Mouse (Mus musculus) megakaryocyte, embryonic 14.5 days (primary cell): ENCODE data around the gene Gm43951.

Source experiments
- FLI1 ChIP-seq: IDR thresholded peaks from 2 replicates; pipeline ENCODE4 v1.6.1; 2012; ENCODE audit warnings: low read length, inconsistent platforms, mixed read lengths
- GATA1 ChIP-seq: IDR thresholded peaks from 3 replicates; pipeline ENCODE4 v1.6.1; 2012; ENCODE audit warnings: mixed read lengths, low read length, inconsistent platforms, borderline replicate concordance

DNA sequence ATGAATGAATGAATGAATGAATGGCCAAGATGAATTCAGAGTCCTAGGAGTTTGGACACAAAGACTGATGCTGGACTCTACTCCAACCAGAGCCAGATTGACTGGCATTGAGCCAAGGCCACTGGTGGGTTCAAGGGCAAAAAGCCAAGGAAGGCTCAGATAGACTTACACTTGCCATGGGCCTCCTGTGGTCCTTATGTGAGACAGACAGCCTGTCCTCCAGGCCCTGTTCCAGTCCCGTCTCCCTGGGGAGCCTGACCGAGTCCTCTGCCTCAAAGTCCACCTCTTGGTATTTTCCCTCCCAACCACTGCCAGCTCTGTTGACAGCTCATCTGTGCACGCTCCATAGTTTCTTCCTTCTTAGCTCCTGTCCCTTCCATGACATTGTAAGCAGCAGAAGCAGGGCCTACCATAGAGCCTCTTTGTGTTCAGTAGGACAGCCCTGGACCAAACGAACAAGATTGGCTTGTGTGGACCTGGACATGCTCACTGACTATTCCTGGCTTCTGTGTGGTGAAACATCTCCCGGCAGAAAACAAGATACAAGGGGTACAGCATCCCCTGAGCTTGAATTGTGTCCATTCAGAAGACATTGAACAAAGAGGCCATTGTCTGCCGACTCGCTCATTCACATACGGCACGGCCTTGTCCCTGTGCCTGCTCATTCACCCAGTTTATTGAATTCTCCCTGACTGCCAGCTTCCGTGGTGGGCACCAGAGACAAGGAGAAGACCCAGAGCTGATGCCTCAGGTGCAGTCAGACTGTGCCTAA lies 19.6 kb upstream of the Gm43951 start:
- no peak for TF ChIP-seq FLI1
- TF ChIP-seq GATA1: no peak
